Mouse (Mus musculus): ENCODE results near the gene Klk15.

DNA sequence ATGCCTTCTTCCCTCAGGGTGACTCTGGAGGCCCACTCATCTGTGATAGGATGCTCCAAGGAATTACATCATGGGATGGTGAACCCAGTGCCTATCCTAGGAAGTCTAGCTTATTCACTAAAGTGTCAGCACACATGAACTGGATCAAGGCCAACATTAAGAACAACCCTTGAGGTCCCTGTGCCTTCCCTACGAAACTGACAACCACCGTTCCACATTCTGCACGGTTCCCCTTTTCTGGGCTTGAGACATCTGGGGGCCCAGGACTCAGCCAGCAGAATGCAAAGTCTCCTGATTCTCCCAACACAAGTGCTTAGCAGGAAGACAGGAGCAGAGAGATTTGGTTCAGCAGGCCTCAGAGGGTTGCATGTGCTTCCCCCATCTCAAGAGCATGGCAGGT is 13.0 kb upstream of the Klk15 start:
- no peak for TF ChIP-seq CTCF (IDR thresholded peaks at IDR 0.05; ENCODE audit: low read depth)
- TF ChIP-seq EP300 (IDR thresholded peaks at IDR 0.05; ENCODE audit: low read depth), result no peak

Data from heart, postnatal 0 days (tissue).